Mouse (Mus musculus): ENCODE results near the gene Snd1. TPM values are rescaled to one million over a fixed set of nuclear protein-coding genes. Genes with fewer than 3 reads are reported as not detected.
A peak's percentile ranks its signal among the peaks of the same experiment; 100 is the strongest.

Snd1 gene
- polyA plus RNA-seq, 1 experiment from 2014 or later: 128 TPM

DNA sequence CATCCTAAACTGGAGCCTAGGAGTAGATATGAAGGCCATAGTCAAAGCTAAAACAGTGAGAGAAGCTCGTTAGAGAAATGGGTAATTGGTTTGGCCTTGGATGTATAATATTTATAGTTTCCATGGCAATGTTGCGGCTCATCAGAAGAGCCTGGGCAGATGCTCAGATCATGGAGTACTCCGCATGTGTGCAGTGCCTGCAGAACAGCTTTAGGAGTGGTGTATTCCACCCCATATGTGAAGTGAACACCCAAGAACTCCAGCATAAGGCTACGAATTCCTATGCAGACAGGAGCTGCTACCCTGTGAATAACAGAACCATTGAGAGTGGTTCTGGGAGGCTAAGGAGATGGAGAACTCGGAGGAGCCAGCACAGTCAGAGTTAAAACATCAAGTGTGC lies 272.1 kb downstream of the Snd1 start:
- Histone ChIP-seq H3K27ac (ENCODE audit: low read length) (no peak overlapping the region), H3K4me1 (replicated peaks; ENCODE audit: control insufficient read depth, insufficient read depth, low read length) (peaks cover 9% of the 10 kb centered on the region; the same call in 1 of the 2 replicates), H3K4me3 (ENCODE audit: low read length) (no peak overlapping the region), H3K4me2 (ENCODE audit: low read depth, low read length) (no peak overlapping the region), H3K9me3 (ENCODE audit: control insufficient read depth, low read length) (no peaks in the 10 kb centered on the region), H3K36me3 (ENCODE audit: control insufficient read depth, insufficient read depth, low read length) (peaks cover 5% of the 10 kb centered on the region; the same call in 1 of the 2 replicates), H3K27me3 (ENCODE audit: control insufficient read depth, insufficient read depth, low read depth, low read length) (no peaks in the 10 kb centered on the region), H3K9ac (ENCODE audit: low read length) (no peak overlapping the region)
- no peak for ATAC-seq (ENCODE audit: low read depth)
- WGBS: 90% methylated on average over 5 of the region's 5 CpGs

DNA sequence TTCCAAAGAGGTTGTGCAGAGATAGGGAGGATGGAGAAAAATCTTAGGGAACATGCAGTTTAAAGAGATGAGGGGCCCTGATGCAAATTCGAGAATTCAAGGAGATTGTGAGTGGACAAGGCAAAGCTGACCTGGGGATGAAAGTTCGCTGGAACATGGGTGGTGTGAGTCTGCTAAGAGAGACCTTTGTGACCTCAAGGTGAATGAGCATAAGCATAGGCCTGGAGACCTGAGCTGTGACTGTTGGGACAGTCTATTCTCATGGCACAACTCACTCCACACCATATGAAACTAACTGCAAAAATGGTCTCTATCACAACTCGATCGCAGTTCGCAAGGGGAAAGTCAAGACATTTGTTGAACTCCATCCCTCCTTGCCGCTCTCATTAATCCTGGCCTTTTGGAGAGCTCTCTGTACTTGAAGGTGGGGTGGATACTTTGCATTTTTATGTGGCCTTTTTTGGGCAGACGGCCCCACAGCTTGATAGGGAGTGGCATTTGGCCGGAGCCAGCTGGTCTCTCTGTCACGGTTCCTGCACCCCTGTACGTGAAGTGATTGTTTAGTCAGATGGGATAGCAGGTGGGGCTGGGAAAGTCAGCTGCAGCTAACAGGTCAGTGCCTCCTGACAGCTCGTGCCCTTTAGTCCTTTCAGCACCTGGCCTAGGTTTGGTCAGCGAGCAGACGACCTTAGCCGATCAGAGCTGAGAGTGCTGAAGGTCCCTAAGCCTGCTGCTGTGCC lies 273.2 kb downstream of the Snd1 start:
- peak; percentile 45; the same call in 1 of the 2 replicates for ATAC-seq (ENCODE audit: low read depth)

DNA sequence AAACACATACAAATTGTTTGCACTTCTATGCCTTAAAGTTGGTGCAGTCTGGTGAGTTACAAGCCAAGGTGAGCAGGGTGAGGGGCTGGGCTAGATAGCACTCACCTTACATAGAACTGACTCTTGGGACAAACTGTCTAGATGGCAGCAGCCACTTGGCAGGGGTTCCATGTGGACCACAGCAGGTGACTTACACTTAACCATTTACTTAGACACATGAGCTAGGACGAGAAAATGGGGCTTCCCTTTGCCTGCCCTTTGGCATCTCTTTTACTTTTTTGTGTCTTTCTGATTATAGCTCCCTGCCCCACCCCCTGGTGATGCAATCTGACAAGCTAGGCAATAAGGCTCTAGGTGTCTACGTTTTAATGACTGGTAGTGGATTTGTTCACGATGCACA lies 274.3 kb downstream of the Snd1 start:
- Histone ChIP-seq H3K4me1 (replicated peaks; ENCODE audit: control insufficient read depth, insufficient read depth, low read length) (peaks cover 5% of the 10 kb centered on the region; the same call in 1 of the 2 replicates), H3K27me3 (ENCODE audit: control insufficient read depth, insufficient read depth, low read depth, low read length) (no peaks in the 10 kb centered on the region), H3K4me3 (ENCODE audit: low read length) (no peak overlapping the region), H3K9me3 (ENCODE audit: control insufficient read depth, low read length) (no peaks in the 10 kb centered on the region), H3K4me2 (ENCODE audit: low read depth, low read length) (no peak overlapping the region), H3K9ac (ENCODE audit: low read length) (no peak overlapping the region), H3K27ac (ENCODE audit: low read length) (no peak overlapping the region), H3K36me3 (ENCODE audit: control insufficient read depth, insufficient read depth, low read length) (peaks cover 5% of the 10 kb centered on the region; the same call in 1 of the 2 replicates)
- 72% methylated on average over 3 of the region's 3 CpGs for WGBS
- no peak for ATAC-seq (ENCODE audit: low read depth)

More for the DNA sequence above, 273.2 kb downstream of the Snd1 start:
- no peak overlapping the region for H3K9ac ChIP-seq (ENCODE audit: low read length)
- H3K4me1 ChIP-seq (replicated peaks; ENCODE audit: control insufficient read depth, insufficient read depth, low read length): peaks cover 9% of the 10 kb centered on the region; the same call in 1 of the 2 replicates
- no peak overlapping the region for H3K4me3 ChIP-seq (ENCODE audit: low read length)
- WGBS: 51% methylated on average over 14 of the region's 14 CpGs
- no peaks in the 10 kb centered on the region for H3K9me3 ChIP-seq (ENCODE audit: control insufficient read depth, low read length)
- H3K4me2 ChIP-seq (ENCODE audit: low read depth, low read length): no peak overlapping the region
- H3K36me3 ChIP-seq (ENCODE audit: control insufficient read depth, insufficient read depth, low read length): peaks cover 5% of the 10 kb centered on the region; the same call in 1 of the 2 replicates
- H3K27me3 ChIP-seq (ENCODE audit: control insufficient read depth, insufficient read depth, low read depth, low read length): no peaks in the 10 kb centered on the region
- H3K27ac ChIP-seq (ENCODE audit: low read length): no peak overlapping the region

- no peak overlapping the region for H3K9ac ChIP-seq (ENCODE audit: low read length)
- WGBS: 55% methylated on average over 3 of the region's 3 CpGs
- no peaks in the 10 kb centered on the region for H3K9me3 ChIP-seq (ENCODE audit: control insufficient read depth, low read length)
- no peak overlapping the region for H3K4me3 ChIP-seq (ENCODE audit: low read length)
- peaks cover 7% of the 10 kb centered on the region; the same call in 1 of the 2 replicates for H3K4me1 ChIP-seq (replicated peaks; ENCODE audit: control insufficient read depth, insufficient read depth, low read length)
- no peak overlapping the region for H3K27ac ChIP-seq (ENCODE audit: low read length)
- no peak for ATAC-seq (ENCODE audit: low read depth)
- no peak overlapping the region for H3K4me2 ChIP-seq (ENCODE audit: low read depth, low read length)
- no peaks in the 10 kb centered on the region for H3K27me3 ChIP-seq (ENCODE audit: control insufficient read depth, insufficient read depth, low read depth, low read length)
- peaks cover 1% of the 10 kb centered on the region; the same call in 1 of the 2 replicates for H3K36me3 ChIP-seq (ENCODE audit: control insufficient read depth, insufficient read depth, low read length)
Measured at GRCm38 (mm10) chr6:28751186-28751585, 276.2 kb downstream of the Snd1 start.

DNA sequence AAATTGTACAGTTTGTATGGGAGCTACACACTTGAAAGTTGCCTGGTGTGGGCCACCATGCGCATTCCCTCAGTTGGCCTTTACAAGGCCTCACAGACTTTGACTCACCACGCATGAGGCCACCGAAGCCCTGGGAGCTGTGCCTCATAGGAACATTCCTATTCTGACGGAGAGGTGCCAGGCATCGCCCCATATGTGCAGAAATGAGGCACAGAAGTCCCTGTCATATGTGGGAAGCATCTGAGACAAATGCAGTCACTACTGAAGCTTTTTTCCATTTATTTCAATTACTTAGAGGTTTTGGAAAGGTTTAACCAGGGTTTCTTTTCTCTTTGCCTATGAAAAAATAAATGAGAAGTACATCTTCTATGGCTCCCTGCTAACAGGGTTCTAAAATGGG lies 278.3 kb downstream of the Snd1 start:
- peaks cover 9% of the 10 kb centered on the region; the same call in 1 of the 2 replicates for H3K4me1 ChIP-seq (replicated peaks; ENCODE audit: control insufficient read depth, insufficient read depth, low read length)
- H3K27me3 ChIP-seq (ENCODE audit: control insufficient read depth, insufficient read depth, low read depth, low read length): no peaks in the 10 kb centered on the region
- H3K36me3 ChIP-seq (ENCODE audit: control insufficient read depth, insufficient read depth, low read length): no peaks in the 10 kb centered on the region
- no peak overlapping the region for H3K4me3 ChIP-seq (ENCODE audit: low read length)
- ATAC-seq (ENCODE audit: low read depth): no peak
- 92% methylated on average over 5 of the region's 5 CpGs for WGBS
- H3K9me3 ChIP-seq (ENCODE audit: control insufficient read depth, low read length): no peaks in the 10 kb centered on the region
- no peak overlapping the region for H3K27ac ChIP-seq (ENCODE audit: low read length)
- H3K4me2 ChIP-seq (ENCODE audit: low read depth, low read length): no peak overlapping the region
- H3K9ac ChIP-seq (ENCODE audit: low read length): no peak overlapping the region

- WGBS: 91% methylated on average over 5 of the region's 5 CpGs
- H3K4me1 ChIP-seq (replicated peaks; ENCODE audit: control insufficient read depth, insufficient read depth, low read length): peaks cover 8% of the 10 kb centered on the region; the same call in 1 of the 2 replicates
- no peak overlapping the region for H3K4me2 ChIP-seq (ENCODE audit: low read depth, low read length)
- no peaks in the 10 kb centered on the region for H3K27me3 ChIP-seq (ENCODE audit: control insufficient read depth, insufficient read depth, low read depth, low read length)
- H3K36me3 ChIP-seq (ENCODE audit: control insufficient read depth, insufficient read depth, low read length): no peaks in the 10 kb centered on the region
- H3K9ac ChIP-seq (ENCODE audit: low read length): no peak overlapping the region
- ATAC-seq (ENCODE audit: low read depth): no peak
- H3K9me3 ChIP-seq (ENCODE audit: control insufficient read depth, low read length): no peaks in the 10 kb centered on the region
- no peak overlapping the region for H3K4me3 ChIP-seq (ENCODE audit: low read length)
- H3K27ac ChIP-seq (ENCODE audit: low read length): no peak overlapping the region
Measured at GRCm38 (mm10) chr6:28753681-28754080, 278.7 kb downstream of the Snd1 start.

DNA sequence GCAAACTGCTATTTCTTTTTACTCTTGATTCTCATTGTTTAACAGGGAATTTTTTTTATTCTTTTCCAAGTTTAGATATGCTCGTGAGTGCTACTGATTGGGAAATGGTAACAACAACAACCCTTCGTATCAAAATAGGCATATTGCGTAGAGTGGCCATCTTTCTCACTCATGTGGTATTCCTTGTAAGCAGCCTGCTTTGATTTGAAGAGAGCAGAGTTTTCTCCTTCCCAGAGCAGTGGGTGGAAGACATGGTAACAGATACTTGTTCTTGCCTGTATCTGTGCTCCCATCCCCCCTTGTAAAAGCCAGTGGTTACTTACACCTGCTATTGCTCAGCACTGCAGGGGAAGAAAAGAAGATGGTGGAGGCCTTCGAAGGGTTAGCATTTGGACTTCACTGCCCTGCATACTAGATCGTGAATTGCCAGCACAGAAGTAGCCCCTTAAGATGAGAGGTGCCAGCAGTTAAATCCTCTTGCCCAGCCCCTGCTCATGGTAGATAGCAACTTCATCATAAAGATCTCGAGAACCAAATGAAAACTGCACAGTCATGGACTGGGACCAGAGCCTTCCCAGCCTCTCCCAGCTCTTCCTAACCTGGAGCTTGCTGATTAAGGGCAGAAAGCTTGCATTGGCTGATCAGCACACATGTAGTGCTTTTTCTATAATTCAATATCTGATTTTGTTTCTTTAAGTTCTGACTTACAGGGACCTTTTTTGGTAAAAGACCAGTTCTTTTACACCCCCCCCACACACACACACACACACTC lies 279.4 kb downstream of the Snd1 start:
- no peak overlapping the region for H3K4me2 ChIP-seq (ENCODE audit: low read depth, low read length)
- peaks cover 8% of the 10 kb centered on the region; the same call in 1 of the 2 replicates for H3K4me1 ChIP-seq (replicated peaks; ENCODE audit: control insufficient read depth, insufficient read depth, low read length)
- no peak overlapping the region for H3K27ac ChIP-seq (ENCODE audit: low read length)
- no peaks in the 10 kb centered on the region for H3K27me3 ChIP-seq (ENCODE audit: control insufficient read depth, insufficient read depth, low read depth, low read length)
- ATAC-seq (ENCODE audit: low read depth): no peak
- no peak overlapping the region for H3K4me3 ChIP-seq (ENCODE audit: low read length)
- H3K9ac ChIP-seq (ENCODE audit: low read length): no peak overlapping the region
- no peaks in the 10 kb centered on the region for H3K36me3 ChIP-seq (ENCODE audit: control insufficient read depth, insufficient read depth, low read length)
- H3K9me3 ChIP-seq (ENCODE audit: control insufficient read depth, low read length): no peaks in the 10 kb centered on the region
- 82% methylated on average over 6 of the region's 6 CpGs for WGBS

GRCm38 (mm10) chr6:28756306-28757018 lies 281.5 kb downstream of the Snd1 start:
- no peak overlapping the region for H3K9ac ChIP-seq (ENCODE audit: low read length)
- ATAC-seq (ENCODE audit: low read depth): peak; percentile 68; the same call in 1 of the 2 replicates
- 50% methylated on average over 10 of the region's 10 CpGs for WGBS
- no peaks in the 10 kb centered on the region for H3K9me3 ChIP-seq (ENCODE audit: control insufficient read depth, low read length)
- no peak overlapping the region for H3K4me3 ChIP-seq (ENCODE audit: low read length)
- no peak overlapping the region for H3K4me2 ChIP-seq (ENCODE audit: low read depth, low read length)
- H3K4me1 ChIP-seq (replicated peaks; ENCODE audit: control insufficient read depth, insufficient read depth, low read length): peaks cover 8% of the 10 kb centered on the region; the same call in 1 of the 2 replicates
- H3K27me3 ChIP-seq (ENCODE audit: control insufficient read depth, insufficient read depth, low read depth, low read length): no peaks in the 10 kb centered on the region
- no peak overlapping the region; the same call in 1 of the 2 replicates for H3K27ac ChIP-seq (ENCODE audit: low read length)
- H3K36me3 ChIP-seq (ENCODE audit: control insufficient read depth, insufficient read depth, low read length): no peaks in the 10 kb centered on the region
